Mouse (Mus musculus) heart, embryonic 16.5 days (tissue): ENCODE measurements around the gene Dock8. TPM values are rescaled to one million over a fixed set of nuclear protein-coding genes. Genes with fewer than 3 reads are reported as not detected.

Experiments used
- ATAC-seq: fragments of 200-750 bp; cut with Nextera tagmentation; replicated peaks from 2 replicates; pipeline ENCODE4 v1.8.0; 2017; ENCODE audit warnings: moderate number of reproducible peaks; ENCODE audit not compliant: insufficient read depth, low FRiP score; ENCODE audit errors: extremely low read depth
- H3K27ac ChIP-seq: fragments of 300-500 bp; sonication (generic); 2 replicates; pipeline ENCODE4 v1.5.1; 2014; ENCODE audit warnings: mild to moderate bottlenecking, low read length, control low read depth, moderate library complexity
- H3K27me3 ChIP-seq: fragments of 300-500 bp; sonication (generic); 2 replicates; pipeline ENCODE4 v1.6.1; 2014; ENCODE audit warnings: low read length, mixed read lengths; ENCODE audit not compliant: control insufficient read depth, insufficient read depth
- H3K36me3 ChIP-seq: fragments of 300-500 bp; sonication (generic); 2 replicates; pipeline ENCODE4 v1.6.1; 2014; ENCODE audit not compliant: control insufficient read depth, insufficient read depth
- H3K4me1 ChIP-seq: fragments of 300-500 bp; sonication (generic); 2 replicates; pipeline ENCODE4 v1.6.1; 2014; ENCODE audit warnings: low read length, mixed read lengths; ENCODE audit not compliant: control insufficient read depth, insufficient read depth
- H3K4me2 ChIP-seq: fragments of 300-500 bp; sonication (generic); 2 replicates; pipeline ENCODE4 v1.6.1; 2014; ENCODE audit warnings: low read depth, mild to moderate bottlenecking, control low read depth, low read length
- H3K4me3 ChIP-seq: fragments of 300-500 bp; sonication (generic); 2 replicates; pipeline ENCODE4 v1.5.1; 2014; ENCODE audit warnings: mild to moderate bottlenecking, control low read depth, low read length
- H3K9ac ChIP-seq: fragments of 300-500 bp; sonication (generic); 2 replicates; pipeline ENCODE4 v1.6.1; 2014; ENCODE audit warnings: low read length, control low read depth
- H3K9me3 ChIP-seq: fragments of 300-500 bp; sonication (generic); replicated peaks from 2 replicates; pipeline ENCODE4 v1.6.1; 2016; ENCODE audit warnings: low read length; ENCODE audit not compliant: control insufficient read depth
- WGBS: fragments of 180-500 bp; shearing (Covaris S2); extraction: QIAGEN DNeasy Blood & Tissue Kit; methylation state at CpG from one replicate; pipeline ENCODE4 v1.1.7; 2014; 5-methylcytosine and 5-hydroxymethylcytosine counted together
- polyA plus RNA-seq: library from polyadenylated mRNA; unstranded; fragments of >200 nt; fragmentation: Nextera tagmentation; extraction: Ambion mirVana; gene quantifications from 2 replicates; pipeline ENCODE4 v1.2.1, GENCODE M21; 2015

Dock8 gene
- polyA plus RNA-seq, 1 experiment from 2014 or later, result 8.3 TPM

DNA sequence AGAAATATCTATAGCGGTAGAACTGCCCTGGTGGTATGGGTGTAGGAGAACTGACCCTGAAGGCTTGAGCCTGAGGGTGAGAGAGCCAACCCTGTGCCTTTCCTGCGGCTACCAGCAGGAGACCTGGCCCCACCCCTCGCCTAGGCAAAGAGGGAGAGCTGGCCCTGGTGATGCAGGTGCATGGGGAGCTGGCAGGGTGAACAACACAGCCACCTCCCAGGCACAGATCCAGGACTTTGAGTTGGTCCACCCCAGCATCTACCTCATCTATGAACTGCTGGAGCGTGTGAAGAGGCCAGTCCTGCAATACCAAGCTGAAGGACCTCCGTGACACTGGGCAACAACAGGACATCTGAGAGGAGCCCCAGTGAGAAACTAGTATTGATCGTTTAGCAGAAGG lies 5.8 kb upstream of the Dock8 start:
- Histone ChIP-seq H3K36me3 (no peaks in the 10 kb centered on the region), H3K9ac (no peak overlapping the region), H3K4me2 (no peak overlapping the region), H3K27ac (no peak overlapping the region), H3K27me3 (no peaks in the 10 kb centered on the region), H3K9me3 (no peaks in the 10 kb centered on the region), H3K4me1 (peaks cover 3% of the 10 kb centered on the region; the same call in 1 of the 2 replicates), H3K4me3 (no peak overlapping the region)
- WGBS, result 75% methylated on average over 6 of the region's 6 CpGs
- ATAC-seq, result no peak

DNA sequence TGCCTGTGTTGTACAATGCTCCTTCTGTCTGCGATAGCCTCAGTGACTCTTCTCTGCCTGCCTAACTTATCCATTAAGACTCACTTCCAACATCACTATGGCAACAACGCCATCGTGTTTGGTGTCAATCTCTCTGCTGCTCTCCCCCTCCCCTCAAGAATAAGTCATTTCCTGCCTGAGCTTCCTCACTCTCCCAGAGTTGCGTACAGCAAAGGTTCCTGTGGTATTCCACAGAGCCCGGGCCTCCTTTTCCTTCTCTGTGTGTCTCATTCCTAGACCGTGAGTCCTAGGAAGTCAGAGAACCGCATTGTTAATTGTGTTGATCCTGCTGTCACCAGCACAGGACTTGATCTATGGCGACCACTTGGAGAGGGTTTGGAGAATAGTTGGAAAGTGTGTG lies 4.4 kb upstream of the Dock8 start:
- no peaks in the 10 kb centered on the region for H3K27me3 ChIP-seq
- H3K36me3 ChIP-seq, result no peaks in the 10 kb centered on the region
- ATAC-seq, result no peak
- H3K9me3 ChIP-seq, result no peaks in the 10 kb centered on the region
- no peak overlapping the region for H3K27ac ChIP-seq
- no peak overlapping the region for H3K4me2 ChIP-seq
- H3K4me1 ChIP-seq, result peaks cover 3% of the 10 kb centered on the region; the same call in 1 of the 2 replicates
- H3K4me3 ChIP-seq, result no peak overlapping the region
- 27% methylated on average over 8 of the region's 8 CpGs for WGBS
- H3K9ac ChIP-seq, result no peak overlapping the region

DNA sequence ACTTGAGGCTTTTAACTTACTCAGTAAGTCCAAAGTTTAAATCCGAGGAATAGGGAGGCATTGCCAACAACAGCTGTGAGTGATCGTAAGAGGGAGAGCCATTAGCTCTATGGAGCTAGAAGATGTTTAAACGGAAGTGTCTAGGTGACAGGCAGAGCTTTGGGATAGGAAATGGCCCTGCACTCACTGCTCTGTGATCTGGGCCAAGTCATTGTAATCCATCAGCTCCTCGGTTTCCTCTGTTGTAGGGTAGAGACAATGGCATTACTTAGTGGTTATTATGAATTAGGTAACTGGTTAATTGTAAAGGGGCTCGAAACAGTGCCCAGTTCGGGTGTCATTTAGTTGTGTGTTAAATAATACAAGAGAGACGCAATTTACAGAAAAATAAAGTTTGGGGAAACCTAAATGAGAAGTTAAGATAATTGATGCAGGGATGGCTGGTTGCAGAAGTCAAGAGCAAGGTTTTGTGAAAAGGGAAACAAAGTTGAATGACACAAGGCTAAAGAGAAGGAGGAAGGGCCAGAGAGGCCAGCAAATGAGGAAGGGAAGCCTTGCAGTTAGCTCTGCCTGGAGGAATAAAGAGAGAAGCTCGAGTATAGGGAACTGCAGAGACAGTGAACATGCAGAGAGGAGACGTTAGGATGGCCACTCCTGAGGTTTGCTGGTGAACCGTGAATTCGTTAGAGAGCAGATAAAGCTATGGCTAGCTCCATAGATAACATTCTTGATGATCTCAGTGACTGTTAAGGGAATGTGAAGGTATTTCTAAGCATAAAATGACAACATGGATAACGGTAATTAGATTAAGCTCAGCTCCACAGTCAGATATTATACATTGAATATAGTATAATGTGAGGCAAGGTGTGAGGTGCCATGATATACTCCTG lies 2.3 kb upstream of the Dock8 start:
- 58% methylated on average over 12 of the region's 12 CpGs for WGBS
- Histone ChIP-seq H3K27ac (no peak overlapping the region), H3K9ac (no peak overlapping the region), H3K4me1 (peaks cover 3% of the 10 kb centered on the region; the same call in 1 of the 2 replicates), H3K27me3 (no peaks in the 10 kb centered on the region), H3K4me3 (no peak overlapping the region), H3K36me3 (no peaks in the 10 kb centered on the region), H3K4me2 (no peak overlapping the region), H3K9me3 (no peaks in the 10 kb centered on the region)
- no peak for ATAC-seq

DNA sequence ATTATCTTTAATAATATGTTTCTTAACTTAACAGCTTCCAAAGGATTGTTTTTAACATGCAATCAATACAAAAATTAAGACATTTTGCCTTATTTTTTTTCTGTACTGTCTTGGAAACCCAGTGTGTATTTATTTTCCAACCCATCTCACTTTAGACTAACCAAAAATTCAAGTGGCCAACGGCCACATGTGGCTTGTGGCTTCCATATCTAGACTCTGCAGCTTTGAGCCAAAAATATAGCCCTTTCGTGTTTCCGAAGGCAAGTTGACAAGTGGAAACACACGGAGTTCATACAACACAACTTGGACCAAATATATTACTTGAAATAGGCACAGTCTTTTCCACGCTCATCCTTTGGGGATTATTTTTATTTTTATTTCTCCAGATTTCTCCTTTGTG lies 773 bp upstream of the Dock8 start:
- ATAC-seq, result no peak
- peaks cover 3% of the 10 kb centered on the region; the same call in 1 of the 2 replicates for H3K4me1 ChIP-seq
- H3K4me2 ChIP-seq, result peak overlapping the region; percentile 98
- no peak overlapping the region for H3K27ac ChIP-seq
- peak overlapping the region; percentile 77 for H3K4me3 ChIP-seq
- peak overlapping the region; percentile 75; the same call in 1 of the 2 replicates for H3K9ac ChIP-seq
- no peaks in the 10 kb centered on the region for H3K27me3 ChIP-seq
- WGBS, result 59% methylated on average over 5 of the region's 5 CpGs
- H3K36me3 ChIP-seq, result no peaks in the 10 kb centered on the region
- no peaks in the 10 kb centered on the region for H3K9me3 ChIP-seq

- Histone ChIP-seq H3K27me3 (no peaks in the 10 kb centered on the region), H3K9me3 (no peaks in the 10 kb centered on the region), H3K27ac (no peak overlapping the region), H3K9ac (peak overlapping the region; percentile 75), H3K4me3 (peak overlapping the region; percentile 77), H3K4me2 (peak overlapping the region; percentile 98), H3K36me3 (no peaks in the 10 kb centered on the region), H3K4me1 (peaks cover 11% of the 10 kb centered on the region)
- ATAC-seq, result no peak
- WGBS, result 21% methylated on average over 9 of the region's 9 CpGs
These were observed 819 bp downstream of the Dock8 start for GRCm38 (mm10) chr19:25000153-25000552.

- Histone ChIP-seq H3K4me2 (no peak overlapping the region), H3K27me3 (no peaks in the 10 kb centered on the region), H3K4me3 (no peak overlapping the region), H3K9me3 (no peaks in the 10 kb centered on the region), H3K9ac (no peak overlapping the region), H3K4me1 (peaks cover 11% of the 10 kb centered on the region), H3K36me3 (no peaks in the 10 kb centered on the region), H3K27ac (no peak overlapping the region)
- 87% methylated on average over 6 of the region's 6 CpGs for WGBS
- no peak for ATAC-seq
These were observed 2.7 kb downstream of the Dock8 start for GRCm38 (mm10) chr19:25002032-25002431.

- no peak overlapping the region for H3K4me3 ChIP-seq
- ATAC-seq, result no peak
- peaks cover 11% of the 10 kb centered on the region for H3K4me1 ChIP-seq
- no peak overlapping the region for H3K27ac ChIP-seq
- H3K9ac ChIP-seq, result no peak overlapping the region
- H3K36me3 ChIP-seq, result no peaks in the 10 kb centered on the region
- H3K9me3 ChIP-seq, result no peaks in the 10 kb centered on the region
- WGBS, result 64% methylated on average over 3 of the region's 3 CpGs
- H3K27me3 ChIP-seq, result no peaks in the 10 kb centered on the region
- no peak overlapping the region for H3K4me2 ChIP-seq
These were observed 3.5 kb downstream of the Dock8 start for GRCm38 (mm10) chr19:25002828-25003227.

- Histone ChIP-seq H3K27me3 (no peaks in the 10 kb centered on the region), H3K9me3 (no peaks in the 10 kb centered on the region), H3K4me1 (peaks cover 10% of the 10 kb centered on the region), H3K36me3 (no peaks in the 10 kb centered on the region), H3K9ac (no peak overlapping the region), H3K4me2 (no peak overlapping the region), H3K4me3 (no peak overlapping the region), H3K27ac (no peak overlapping the region)
- ATAC-seq, result no peak
- 52% methylated on average over 4 of the region's 4 CpGs for WGBS
These were observed 4.5 kb downstream of the Dock8 start for GRCm38 (mm10) chr19:25003810-25004209.

- H3K27ac ChIP-seq, result no peak overlapping the region
- no peak overlapping the region for H3K9ac ChIP-seq
- no peaks in the 10 kb centered on the region for H3K9me3 ChIP-seq
- 70% methylated on average over 1 of the region's 1 CpGs for WGBS
- H3K27me3 ChIP-seq, result no peaks in the 10 kb centered on the region
- no peak overlapping the region for H3K4me3 ChIP-seq
- no peak for ATAC-seq
- H3K4me2 ChIP-seq, result no peak overlapping the region
- peaks cover 9% of the 10 kb centered on the region for H3K4me1 ChIP-seq
- no peaks in the 10 kb centered on the region for H3K36me3 ChIP-seq
These were observed 7.4 kb downstream of the Dock8 start for GRCm38 (mm10) chr19:25006686-25007085.
